Mouse (Mus musculus) E14TG2a.4 (cell line): ENCODE data around the gene Stradb.
A peak's percentile ranks its signal among the peaks of the same experiment; 100 is the strongest.
"Not testable (repeated sequence)": the region's sequence is repeated elsewhere in the genome, so short reads cannot be mapped to it uniquely, and the experiment has no call there.

Experiments used
- H3K27me3 ChIP-seq: 2 replicates; pipeline ENCODE4 v1.6.1; 2014; ENCODE audit warnings: low read length, control low read depth; ENCODE audit not compliant: insufficient read depth
- H3K36me3 ChIP-seq: 2 replicates; pipeline ENCODE4 v1.6.1; 2014; ENCODE audit warnings: low read length, control low read depth; ENCODE audit not compliant: insufficient read depth
- H3K4me1 ChIP-seq: replicated peaks from 2 replicates; pipeline ENCODE4 v1.6.1; 2014; ENCODE audit warnings: low read depth, low read length, control low read depth
- H3K4me3 ChIP-seq: replicated peaks from 2 replicates; pipeline ENCODE4 v1.5.1; 2014; ENCODE audit warnings: mild to moderate bottlenecking, low read length
- H3K9me3 ChIP-seq: 2 replicates; pipeline ENCODE4 v1.6.1; 2014; ENCODE audit warnings: low read length, control low read depth
- CTCF ChIP-seq: conservative IDR thresholded peaks from 2 replicates; pipeline ENCODE4 v1.5.1; 2014; ENCODE audit warnings: low read length
- NANOG ChIP-seq: IDR thresholded peaks from 2 replicates; pipeline ENCODE4 v1.6.1; 2014; ENCODE audit warnings: borderline replicate concordance, low read length, mixed read lengths
- POU5F1 ChIP-seq: IDR thresholded peaks from 2 replicates; pipeline ENCODE4 v1.6.1; 2014; ENCODE audit warnings: low read length, borderline replicate concordance

The Stradb gene

DNA sequence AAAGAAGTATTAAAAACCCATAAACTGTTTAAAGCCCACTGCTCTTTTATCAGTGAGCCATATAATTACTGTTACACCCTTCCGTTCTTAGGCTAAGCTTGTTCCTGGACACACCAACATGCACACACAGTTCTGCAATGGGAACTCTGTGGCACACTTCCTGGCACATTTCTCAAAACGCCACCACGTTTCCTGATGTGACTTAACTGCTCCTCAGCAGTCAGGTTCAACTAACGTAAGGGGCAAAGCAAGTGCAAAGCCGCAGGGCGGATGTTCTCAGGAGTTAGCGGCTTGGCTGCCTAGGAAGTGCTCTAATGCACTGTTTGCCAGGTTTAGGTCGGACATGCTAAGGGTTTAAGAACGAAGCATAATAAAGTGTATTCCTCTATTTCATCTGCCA is 17.1 kb upstream of the Stradb start:
- Histone ChIP-seq H3K4me1 (peaks cover 86% of the 10 kb centered on the region), H3K4me3 (no peak overlapping the region), H3K9me3 (no peaks in the 10 kb centered on the region), H3K36me3 (0 out of 2 replicates have a peak, but pooled peaks cover 4% of the 10 kb centered on the region), H3K27me3 (no peaks in the 10 kb centered on the region)
- TF ChIP-seq NANOG = no peak
- TF ChIP-seq POU5F1 = no peak
- no peak for TF ChIP-seq CTCF

DNA sequence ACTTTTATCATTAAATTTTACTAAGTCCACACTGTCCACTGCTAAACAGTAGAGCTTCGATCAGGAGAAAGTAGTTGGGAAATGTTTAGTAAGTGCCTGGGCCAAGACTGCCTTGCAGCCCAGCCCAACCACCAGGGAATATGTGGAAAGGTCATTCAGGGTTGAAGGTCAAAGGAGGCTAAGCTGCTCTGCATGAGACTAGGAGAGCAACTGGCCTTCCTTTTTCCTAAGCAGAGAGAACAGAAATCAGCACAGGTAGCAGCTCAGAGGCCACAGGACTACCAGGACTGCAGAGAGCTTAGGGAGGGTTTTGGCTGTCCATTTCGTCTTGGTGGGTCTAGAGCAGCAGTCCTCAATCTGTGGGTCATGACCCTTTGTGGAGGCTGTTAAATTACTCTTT is 15.4 kb upstream of the Stradb start:
- Histone ChIP-seq H3K4me3 (no peak overlapping the region), H3K9me3 (no peaks in the 10 kb centered on the region), H3K36me3 (peaks cover 4% of the 10 kb centered on the region; the same call in 1 of the 2 replicates), H3K4me1 (peaks cover 87% of the 10 kb centered on the region), H3K27me3 (no peaks in the 10 kb centered on the region)
- no peak for TF ChIP-seq POU5F1
- TF ChIP-seq CTCF = no peak; the same call in 1 of the 2 replicates
- peak; percentile 28; the same call in 1 of the 2 replicates for TF ChIP-seq NANOG

DNA sequence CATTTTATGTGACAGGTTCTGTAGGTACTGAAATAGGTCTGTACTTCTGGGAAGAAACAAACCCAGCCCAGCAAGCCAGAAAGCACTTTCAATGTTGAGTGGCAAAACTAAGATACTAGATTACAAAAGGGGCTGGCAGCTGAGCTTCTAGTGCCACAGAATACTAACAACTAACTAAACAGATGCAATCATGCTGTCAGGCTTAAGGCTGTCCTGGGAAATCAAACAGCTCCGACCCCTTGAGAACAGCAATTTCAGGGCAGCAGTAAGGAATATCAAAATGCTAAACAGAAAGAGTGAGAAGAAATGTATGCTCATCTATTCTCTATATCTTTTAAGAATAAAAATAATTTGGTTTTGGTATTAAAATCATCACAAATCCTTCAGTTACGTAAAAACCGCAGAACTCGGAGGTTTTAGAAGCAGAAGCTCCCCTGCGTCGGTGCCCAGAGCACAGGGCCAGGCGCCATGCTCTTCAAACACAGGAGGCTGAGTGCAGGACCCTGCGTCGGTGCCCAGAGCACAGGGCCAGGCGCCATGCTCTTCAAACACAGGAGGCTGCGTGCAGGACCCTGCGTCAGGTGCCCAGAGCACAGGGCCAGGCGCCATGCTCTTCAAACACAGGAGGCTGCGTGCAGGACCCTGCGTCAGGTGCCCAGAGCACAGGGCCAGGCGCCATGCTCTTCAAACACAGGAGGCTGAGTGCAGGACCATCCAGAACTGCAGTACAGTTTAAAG is 14.4 kb upstream of the Stradb start:
- peak overlapping the region; percentile 53 for H3K4me3 ChIP-seq
- not testable (repeated sequence) for H3K27me3 ChIP-seq, H3K36me3 ChIP-seq, H3K9me3 ChIP-seq
- H3K4me1 ChIP-seq = peaks cover 86% of the 10 kb centered on the region

DNA sequence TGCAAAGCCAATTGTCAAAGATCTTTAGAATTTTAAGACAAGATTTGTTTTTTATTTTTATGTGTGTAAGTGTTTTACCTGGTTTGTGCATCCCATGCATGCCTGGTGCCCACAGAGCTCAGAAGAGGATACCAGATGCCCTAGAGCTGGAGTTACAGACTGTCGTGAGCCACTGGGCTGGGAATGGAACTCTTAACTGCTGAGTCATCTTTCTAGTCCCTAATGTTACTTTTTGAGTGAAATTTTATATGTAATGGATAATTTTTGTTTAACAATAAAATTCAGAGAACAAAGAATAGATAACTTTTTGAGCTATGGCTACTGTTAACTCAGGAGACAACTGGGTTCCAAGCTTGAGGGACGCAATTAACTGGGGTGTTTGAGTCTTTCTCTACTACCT is 13.6 kb upstream of the Stradb start:
- Histone ChIP-seq H3K4me1 (peaks cover 81% of the 10 kb centered on the region), H3K36me3 (peaks cover 4% of the 10 kb centered on the region; the same call in 1 of the 2 replicates), H3K9me3 (no peaks in the 10 kb centered on the region), H3K27me3 (no peaks in the 10 kb centered on the region), H3K4me3 (peak overlapping the region; percentile 53)
- TF ChIP-seq NANOG (no peak), POU5F1 (no peak), CTCF (no peak)

DNA sequence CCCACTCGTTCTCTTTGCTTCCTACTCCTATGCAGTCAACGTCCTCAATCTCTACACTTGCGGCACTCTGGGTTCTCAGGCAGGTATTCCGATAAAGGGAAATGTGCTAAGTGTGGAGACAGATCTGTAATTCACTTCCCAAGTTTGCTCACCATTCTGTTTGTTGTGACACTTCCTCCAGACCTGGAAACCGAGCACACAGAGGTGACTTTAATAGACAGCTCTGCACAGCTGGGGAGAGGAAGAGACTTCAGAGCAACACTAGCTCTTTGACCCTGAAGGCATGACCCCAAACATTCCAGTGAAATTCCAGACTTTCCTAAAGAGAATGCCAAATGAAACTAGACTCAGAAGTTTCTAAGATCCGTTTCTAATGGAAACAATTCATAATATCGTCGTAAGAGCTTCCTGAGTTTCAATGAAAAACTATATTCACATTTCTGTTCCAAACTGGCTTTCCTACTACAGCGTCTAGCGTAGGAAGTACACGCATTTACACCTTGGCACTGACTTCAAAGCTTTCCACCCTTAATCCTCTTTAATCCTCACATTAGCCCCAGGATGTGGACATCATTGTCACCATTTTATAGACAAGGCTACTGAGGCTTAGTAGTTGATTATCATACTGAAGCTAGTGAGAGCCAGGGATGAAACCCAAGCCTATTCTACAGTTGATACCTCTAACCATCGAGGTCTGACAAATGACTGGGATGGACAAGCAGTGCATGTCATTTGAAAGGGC is 12.0 kb upstream of the Stradb start:
- peak; percentile 23; the same call in 1 of the 2 replicates for TF ChIP-seq NANOG
- no peak for TF ChIP-seq CTCF
- Histone ChIP-seq H3K27me3 (no peaks in the 10 kb centered on the region), H3K36me3 (peaks cover 4% of the 10 kb centered on the region; the same call in 1 of the 2 replicates), H3K9me3 (no peaks in the 10 kb centered on the region), H3K4me1 (peaks cover 80% of the 10 kb centered on the region), H3K4me3 (no peak overlapping the region)

DNA sequence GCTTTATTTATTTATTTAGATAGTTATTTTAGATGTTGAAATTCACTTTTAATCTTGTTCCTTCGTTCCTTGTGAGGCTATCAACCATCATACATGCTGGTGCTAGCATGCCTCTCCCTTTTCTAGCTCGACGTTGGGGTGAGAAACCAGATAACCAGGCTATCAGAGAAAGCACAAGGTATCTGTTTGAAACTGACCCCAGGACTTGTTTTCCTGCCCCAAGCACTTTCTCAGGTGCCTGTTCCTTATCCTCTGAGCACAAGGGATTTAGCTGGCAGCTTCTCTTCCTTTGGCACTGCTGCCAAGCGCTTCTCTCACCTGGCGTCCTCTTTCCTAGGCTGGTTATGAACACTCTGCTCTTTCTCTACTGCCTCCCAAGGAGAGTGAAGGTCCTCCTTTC is 10.9 kb upstream of the Stradb start:
- H3K4me3 ChIP-seq = no peak overlapping the region

DNA sequence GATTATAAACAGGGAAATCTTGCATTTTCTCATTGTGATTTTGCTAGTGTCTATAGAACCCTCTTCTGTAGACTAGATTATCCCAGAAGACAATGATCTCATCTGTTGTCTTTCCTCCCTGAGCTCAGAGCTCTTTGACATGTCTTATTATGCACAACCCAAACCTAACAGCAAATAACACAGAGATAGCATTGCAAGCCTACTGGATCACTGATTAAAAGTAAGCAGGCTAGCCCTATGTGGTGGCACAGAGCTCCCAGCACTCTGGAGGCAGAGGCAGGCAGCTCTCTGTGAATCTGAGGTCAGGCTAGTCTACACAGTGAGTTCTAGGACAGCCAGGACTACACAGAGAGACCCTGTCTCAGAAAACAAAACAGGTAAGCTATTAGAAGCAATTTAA is 10.5 kb upstream of the Stradb start:
- no peaks in the 10 kb centered on the region for H3K27me3 ChIP-seq
- peaks cover 66% of the 10 kb centered on the region for H3K4me1 ChIP-seq

More for the DNA sequence above, 10.9 kb upstream of the Stradb start:
- TF ChIP-seq POU5F1 (no peak), CTCF (no peak), NANOG (no peak)
- Histone ChIP-seq H3K36me3 (peaks cover 4% of the 10 kb centered on the region; the same call in 1 of the 2 replicates), H3K4me1 (peaks cover 70% of the 10 kb centered on the region), H3K27me3 (no peaks in the 10 kb centered on the region), H3K9me3 (no peaks in the 10 kb centered on the region)

DNA sequence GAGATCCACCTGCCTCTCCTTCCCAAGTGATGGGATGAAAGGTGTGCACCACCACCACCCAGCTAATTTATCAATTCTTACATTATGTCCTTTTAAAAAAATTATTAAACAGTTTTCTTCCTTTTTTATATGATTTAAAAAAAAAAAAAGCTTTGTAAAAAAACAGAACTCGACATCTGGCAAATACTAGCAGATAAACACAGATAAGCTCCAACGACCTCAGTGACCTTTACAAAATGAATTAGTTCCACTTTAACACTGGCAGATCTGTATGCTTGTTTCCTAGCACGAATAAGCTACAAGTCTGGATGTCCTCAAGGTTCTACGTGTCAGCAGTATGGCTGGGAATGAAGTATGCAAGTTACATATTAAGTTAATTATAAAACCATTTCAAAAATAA is 5.8 kb upstream of the Stradb start:
- TF ChIP-seq POU5F1 (no peak), CTCF (no peak), NANOG (no peak)
- peaks cover 53% of the 10 kb centered on the region for H3K4me1 ChIP-seq
- no peaks in the 10 kb centered on the region for H3K9me3 ChIP-seq
- H3K27me3 ChIP-seq = no peaks in the 10 kb centered on the region
- peaks cover 9% of the 10 kb centered on the region; the same call in 1 of the 2 replicates for H3K36me3 ChIP-seq
- H3K4me3 ChIP-seq = no peak overlapping the region

More for the DNA sequence above, 10.5 kb upstream of the Stradb start:
- peaks cover 4% of the 10 kb centered on the region; the same call in 1 of the 2 replicates for H3K36me3 ChIP-seq
- H3K4me3 ChIP-seq = no peak overlapping the region
- no peaks in the 10 kb centered on the region for H3K9me3 ChIP-seq
- TF ChIP-seq NANOG (no peak), CTCF (no peak), POU5F1 (no peak)

DNA sequence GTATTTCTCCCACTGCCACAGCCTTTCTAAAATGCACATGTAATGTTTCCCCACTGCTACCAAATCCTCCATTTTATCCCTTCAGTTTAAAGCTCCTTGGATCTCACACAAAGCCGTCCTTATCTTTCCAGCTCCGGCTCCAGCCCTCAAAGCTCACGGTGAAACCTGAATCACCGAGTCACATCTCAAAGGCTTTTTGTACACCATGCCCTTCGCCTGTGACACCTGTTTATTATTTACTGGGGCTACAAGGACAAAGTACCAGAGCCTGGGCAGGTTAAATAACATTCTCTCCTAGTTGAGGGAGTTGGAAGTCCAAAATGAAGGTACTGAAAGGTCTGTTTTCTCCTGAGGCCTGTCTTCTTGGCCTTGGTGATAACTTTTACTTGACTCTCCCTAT is 3.3 kb upstream of the Stradb start:
- TF ChIP-seq POU5F1 (no peak), NANOG (no peak), CTCF (no peak)
- H3K27me3 ChIP-seq = peaks cover 5% of the 10 kb centered on the region; the same call in 1 of the 2 replicates
- H3K36me3 ChIP-seq = 0 out of 2 replicates have a peak, but pooled peaks cover 7% of the 10 kb centered on the region
- H3K9me3 ChIP-seq = no peaks in the 10 kb centered on the region
- H3K4me1 ChIP-seq = peaks cover 49% of the 10 kb centered on the region
- H3K4me3 ChIP-seq = no peak overlapping the region
